Mouse (Mus musculus) frontal cortex, adult (tissue): ENCODE data around the gene Use1.

Source experiments
- ATAC-seq: cut with Nextera tagmentation; 2 replicates; pipeline ENCODE4 v1.9.2; 2017; ENCODE audit warnings: mild to moderate bottlenecking, moderate library complexity, mixed read lengths; ENCODE audit not compliant: low TSS enrichment

The Use1 gene

GRCm38 (mm10) chr8:71402446-71402964 lies 35.9 kb downstream of the Use1 start:
- ATAC-seq: no peak

DNA sequence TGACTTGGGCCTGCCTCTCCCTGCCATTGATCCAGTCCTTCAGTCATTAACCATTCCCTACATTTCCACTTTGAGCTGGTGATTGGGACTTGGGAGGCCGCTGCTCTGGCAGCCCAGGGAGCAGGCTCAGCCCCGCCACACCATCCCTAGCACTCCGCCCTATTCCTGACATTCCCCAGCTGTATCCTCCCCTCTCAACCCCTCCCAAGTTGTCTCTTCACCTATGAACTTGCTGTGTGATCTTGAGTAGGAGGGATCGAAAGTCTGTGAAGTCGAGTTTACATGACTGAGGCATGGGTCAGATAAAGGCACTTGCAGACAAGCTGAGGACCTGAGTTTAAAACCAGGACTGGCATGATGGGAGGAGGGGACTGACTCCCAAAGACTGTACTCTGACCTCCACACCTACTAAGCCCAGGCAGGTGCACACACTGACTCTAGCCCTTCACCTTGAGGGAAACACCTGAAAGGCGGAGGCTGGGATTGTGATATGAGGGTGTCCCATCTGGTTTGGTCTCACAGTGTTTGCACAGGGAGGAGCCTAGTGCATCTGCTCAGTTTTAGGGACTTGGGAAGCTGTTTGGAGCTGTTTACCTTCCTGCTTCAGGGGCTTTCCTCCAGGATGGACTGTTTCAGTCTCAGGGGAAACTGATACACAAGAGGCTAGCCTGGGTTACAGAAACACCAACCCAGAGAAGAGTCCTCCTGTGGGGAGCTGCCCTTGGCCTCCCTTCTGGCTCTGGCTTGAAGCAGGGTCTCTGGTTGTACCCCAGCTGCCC lies 36.6 kb downstream of the Use1 start:
- no peak for ATAC-seq

DNA sequence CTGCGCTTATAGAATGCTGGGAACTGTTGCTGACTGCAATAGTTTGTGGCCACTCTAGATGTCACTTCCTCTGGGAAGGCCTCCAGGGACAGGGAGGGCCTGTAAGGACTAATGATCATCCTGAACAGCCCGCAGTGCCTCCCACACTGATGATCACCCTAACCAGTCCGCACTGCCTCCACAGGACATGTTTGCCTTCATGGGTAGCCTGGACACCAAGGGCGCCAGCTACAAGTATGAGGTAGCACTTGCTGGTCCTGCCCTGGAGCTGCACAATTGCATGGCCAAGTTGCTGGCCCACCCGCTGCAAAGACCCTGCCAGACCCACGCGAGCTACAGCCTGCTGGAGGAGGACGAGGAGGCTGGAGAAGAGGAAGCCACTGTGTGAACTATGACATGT lies 37.4 kb downstream of the Use1 start:
- ATAC-seq: no peak

- ATAC-seq: no peak
These were observed 38.3 kb downstream of the Use1 start for GRCm38 (mm10) chr8:71404951-71405351.

GRCm38 (mm10) chr8:71405401-71406098 lies 38.9 kb downstream of the Use1 start, which contains the start of gene Ankle1:
TSS of gene Ankle1 (plus strand) at chr8:71406010.
- ATAC-seq: peak; percentile 86

DNA sequence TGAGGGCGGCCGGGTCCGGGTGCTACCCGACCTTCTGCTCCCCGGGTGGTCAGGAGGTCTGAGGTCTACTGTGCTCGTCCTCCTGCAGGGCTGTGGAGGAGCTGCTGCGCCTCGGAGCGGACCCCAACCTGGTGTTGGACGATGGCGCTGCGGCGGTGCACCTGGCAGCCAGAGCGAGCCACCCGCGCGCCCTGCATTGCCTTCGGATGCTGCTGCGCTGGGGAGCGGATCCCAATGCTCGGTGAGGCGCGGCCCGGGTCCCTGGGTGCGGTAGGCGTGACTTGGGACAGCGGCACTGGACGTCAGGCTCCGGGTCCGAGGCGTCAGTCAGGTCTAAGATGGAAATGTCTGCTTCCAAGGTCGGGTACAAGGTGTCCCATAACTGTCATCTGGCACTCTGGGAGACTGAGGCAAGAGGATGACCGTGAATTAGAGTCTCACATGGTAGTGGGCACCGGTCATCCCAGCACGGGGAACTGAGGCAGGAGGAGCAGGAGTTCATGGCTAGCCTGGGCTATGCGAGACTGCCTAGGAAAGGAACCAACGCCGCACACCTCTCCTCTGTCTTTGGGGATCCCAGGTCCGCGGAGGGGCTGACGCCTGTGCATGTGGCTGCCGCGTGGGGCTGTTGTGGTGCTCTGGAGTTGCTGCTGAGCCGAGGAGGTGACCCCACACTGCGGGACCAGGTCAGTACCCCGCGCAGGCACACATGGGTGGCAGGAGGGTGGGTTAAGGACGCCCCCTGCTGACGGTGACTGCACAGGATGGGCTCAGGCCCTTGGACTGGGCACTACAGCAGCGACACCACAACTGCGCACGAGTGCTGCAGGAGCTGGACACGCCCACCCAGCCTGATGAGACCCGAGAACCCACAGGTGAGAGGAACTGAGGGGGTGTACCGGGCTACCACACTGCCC lies 39.7 kb downstream of the Use1 start:
- ATAC-seq: no peak

GRCm38 (mm10) chr8:71407441-71407840 lies 40.8 kb downstream of the Use1 start:
- no peak for ATAC-seq

DNA sequence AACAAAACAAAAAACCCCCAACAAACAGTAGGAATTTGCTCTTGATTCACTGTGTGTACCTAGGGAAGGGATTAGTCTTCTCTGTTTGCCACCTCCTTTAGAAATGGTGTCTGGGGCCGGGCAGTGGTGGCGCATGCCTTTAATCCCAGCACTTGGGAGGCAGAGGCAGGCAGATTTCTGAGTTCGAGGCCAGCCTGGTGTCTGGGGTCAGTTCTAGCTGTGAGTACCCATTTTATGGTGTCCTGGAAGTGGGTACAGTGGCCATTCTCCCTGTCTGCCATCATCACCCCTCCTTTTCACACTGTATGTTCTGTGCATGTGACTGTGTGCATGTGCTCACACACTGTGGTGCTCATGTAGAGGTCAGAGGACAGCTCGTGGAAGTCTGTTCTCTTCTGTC lies 41.6 kb downstream of the Use1 start:
- no peak for ATAC-seq

GRCm38 (mm10) chr8:71411535-71412273 lies 45.1 kb downstream of the Use1 start:
- no peak for ATAC-seq
